Mouse (Mus musculus): ENCODE measurements around the gene Rab30.

Rab30 gene

GRCm38 (mm10) chr7:92842254-92842653 lies 100.9 kb downstream of the Rab30 start:
- no peak for DNase-seq (ENCODE audit: low spot score)

GRCm38 (mm10) chr7:92848246-92848645 lies 106.8 kb downstream of the Rab30 start:
- no peak for DNase-seq (ENCODE audit: low spot score)

GRCm38 (mm10) chr7:92866526-92866925 lies 125.1 kb downstream of the Rab30 start:
- DNase-seq (ENCODE audit: low spot score), result no peak

GRCm38 (mm10) chr7:92870161-92870560 lies 128.8 kb downstream of the Rab30 start:
- no peak for DNase-seq (ENCODE audit: low spot score)

- DNase-seq (ENCODE audit: low spot score), result no peak
Observed at GRCm38 (mm10) chr7:92871596-92871995, 130.2 kb downstream of the Rab30 start.

- DNase-seq (ENCODE audit: low spot score), result peak; percentile 97
Observed at GRCm38 (mm10) chr7:92874116-92874675, 132.8 kb downstream of the Rab30 start, which contains the start of the genes Ddias and Prcp. Gene Ddias, minus strand, starts transcription at chr7:92874247. Gene Prcp, plus strand, starts transcription at chr7:92874470.

GRCm38 (mm10) chr7:92874761-92875408 lies 133.5 kb downstream of the Rab30 start:
- DNase-seq (ENCODE audit: low spot score), result peak; percentile 79

- DNase-seq (ENCODE audit: low spot score), result no peak
Observed at GRCm38 (mm10) chr7:92876066-92876465, 134.7 kb downstream of the Rab30 start.

GRCm38 (mm10) chr7:92876538-92876937 lies 135.1 kb downstream of the Rab30 start:
- DNase-seq (ENCODE audit: low spot score), result no peak

- no peak for DNase-seq (ENCODE audit: low spot score)
Observed at GRCm38 (mm10) chr7:92878575-92879285, 137.3 kb downstream of the Rab30 start.

- DNase-seq (ENCODE audit: low spot score), result no peak
Observed at GRCm38 (mm10) chr7:92883850-92884716, 142.7 kb downstream of the Rab30 start.

GRCm38 (mm10) chr7:92884998-92885660 lies 143.7 kb downstream of the Rab30 start:
- DNase-seq (ENCODE audit: low spot score), result no peak

- no peak for DNase-seq (ENCODE audit: low spot score)
Observed at GRCm38 (mm10) chr7:92886801-92887200, 145.4 kb downstream of the Rab30 start.

GRCm38 (mm10) chr7:92887230-92887629 lies 145.8 kb downstream of the Rab30 start:
- DNase-seq (ENCODE audit: low spot score), result no peak

GRCm38 (mm10) chr7:92890211-92890610 lies 148.8 kb downstream of the Rab30 start:
- no peak for DNase-seq (ENCODE audit: low spot score)

- no peak for DNase-seq (ENCODE audit: low spot score)
Observed at GRCm38 (mm10) chr7:92890618-92891230, 149.3 kb downstream of the Rab30 start.

- no peak for DNase-seq (ENCODE audit: low spot score)
Observed at GRCm38 (mm10) chr7:92893478-92893877, 152.1 kb downstream of the Rab30 start.
